Mouse (Mus musculus): ENCODE data around the gene Mars.

Mars gene

GRCm38 (mm10) chr10:127287271-127287935 lies 24.2 kb downstream of the Mars start:
- no peak for DNase-seq (ENCODE audit: low read depth, low spot score)

GRCm38 (mm10) chr10:127286730-127287129 lies 24.9 kb downstream of the Mars start:
- DNase-seq (ENCODE audit: low read depth, low spot score) = no peak

- no peak for DNase-seq (ENCODE audit: low read depth, low spot score)
These were observed 25.4 kb downstream of the Mars start for GRCm38 (mm10) chr10:127286194-127286593.

GRCm38 (mm10) chr10:127285644-127286043 lies 25.9 kb downstream of the Mars start:
- no peak for DNase-seq (ENCODE audit: low read depth, low spot score)

GRCm38 (mm10) chr10:127284724-127285500 lies 26.7 kb downstream of the Mars start:
- DNase-seq (ENCODE audit: low read depth, low spot score) = no peak

- DNase-seq (ENCODE audit: low read depth, low spot score) = no peak
These were observed 27.4 kb downstream of the Mars start for GRCm38 (mm10) chr10:127284105-127284622.

- no peak for DNase-seq (ENCODE audit: low read depth, low spot score)
These were observed 28.9 kb downstream of the Mars start for GRCm38 (mm10) chr10:127282620-127283215.

GRCm38 (mm10) chr10:127281316-127281715 lies 30.3 kb downstream of the Mars start:
- no peak for DNase-seq (ENCODE audit: low read depth, low spot score)

- DNase-seq (ENCODE audit: low read depth, low spot score) = no peak
These were observed 31.9 kb downstream of the Mars start for GRCm38 (mm10) chr10:127279730-127280129.

- DNase-seq (ENCODE audit: low read depth, low spot score) = no peak
These were observed 37.1 kb downstream of the Mars start for GRCm38 (mm10) chr10:127274261-127275022.

GRCm38 (mm10) chr10:127272371-127272770 lies 39.2 kb downstream of the Mars start:
- DNase-seq (ENCODE audit: low read depth, low spot score) = no peak

- no peak for DNase-seq (ENCODE audit: low read depth, low spot score)
These were observed 41.7 kb downstream of the Mars start for GRCm38 (mm10) chr10:127269884-127270283.

- DNase-seq (ENCODE audit: low read depth, low spot score) = no peak
These were observed 42.5 kb downstream of the Mars start for GRCm38 (mm10) chr10:127269036-127269435.

- no peak for DNase-seq (ENCODE audit: low read depth, low spot score)
These were observed 43.2 kb downstream of the Mars start for GRCm38 (mm10) chr10:127268401-127268800.

- DNase-seq (ENCODE audit: low read depth, low spot score) = no peak
These were observed 44.3 kb downstream of the Mars start for GRCm38 (mm10) chr10:127267318-127267717.

- DNase-seq (ENCODE audit: low read depth, low spot score) = peak; percentile 90
These were observed 45.2 kb downstream of the Mars start, which contains the start of gene Dctn2 for GRCm38 (mm10) chr10:127266112-127267091. Dctn2 (plus strand) TSS chr10:127266368.

GRCm38 (mm10) chr10:127265727-127266111 lies 45.9 kb downstream of the Mars start:
- DNase-seq (ENCODE audit: low read depth, low spot score) = no peak

- no peak for DNase-seq (ENCODE audit: low read depth, low spot score)
These were observed 46.6 kb downstream of the Mars start for GRCm38 (mm10) chr10:127264971-127265370.

- no peak for DNase-seq (ENCODE audit: low read depth, low spot score)
These were observed 47.2 kb downstream of the Mars start for GRCm38 (mm10) chr10:127264336-127264735.

GRCm38 (mm10) chr10:127263631-127264030 lies 48.0 kb downstream of the Mars start:
- no peak for DNase-seq (ENCODE audit: low read depth, low spot score)

Measured in c-Kit-negative CD71-positive TER-119-positive erythroid progenitor cells, embryonic 14.5 days (primary cell).